Mouse (Mus musculus) spleen, adult 2 months (tissue): ENCODE data around the gene Pdia5. TPM values are rescaled to one million over a fixed set of nuclear protein-coding genes. Genes with fewer than 3 reads are reported as not detected.

Experiments used
- DNase-seq, 2 experiments: peaks; one replicate each; pipeline versions ENCODE4 v3.0.0 to v3.0.0-alpha.2; 2012 to 2021; ENCODE audit warnings: low spot score in 2 of 2, low read depth in 1 of 2
- H3K27ac ChIP-seq: fragments of 200-500 bp; 2 replicates; pipeline ENCODE4 v1.5.1; 2012; ENCODE audit warnings: low read length, inconsistent platforms; ENCODE audit not compliant: insufficient read depth
- H3K27me3 ChIP-seq: fragments of 200-500 bp; 2 replicates; pipeline ENCODE4 v1.6.1; 2012; ENCODE audit warnings: mild to moderate bottlenecking, moderate library complexity, low read length, inconsistent platforms; ENCODE audit not compliant: control insufficient read depth, insufficient read depth
- H3K36me3 ChIP-seq: fragments of 200-500 bp; 2 replicates; pipeline ENCODE4 v1.6.1; 2012; ENCODE audit warnings: mild to moderate bottlenecking, low read length, inconsistent platforms; ENCODE audit not compliant: control insufficient read depth, insufficient read depth
- H3K4me1 ChIP-seq: fragments of 200-500 bp; 2 replicates; pipeline ENCODE4 v1.6.1; 2011; ENCODE audit warnings: inconsistent platforms; ENCODE audit not compliant: control insufficient read depth, insufficient read depth, insufficient read length
- H3K4me3 ChIP-seq: fragments of 200-500 bp; 2 replicates; pipeline ENCODE4 v1.5.1; 2011; ENCODE audit warnings: mild to moderate bottlenecking, inconsistent platforms; ENCODE audit not compliant: insufficient read depth, insufficient read length; ENCODE audit errors: extremely low read depth
- CTCF ChIP-seq: fragments of 200-500 bp; IDR thresholded peaks from 2 replicates; pipeline ENCODE4 v1.5.1; 2011; ENCODE audit warnings: mild to moderate bottlenecking, inconsistent platforms; ENCODE audit not compliant: insufficient read depth, insufficient read length, insufficient replicate concordance; ENCODE audit errors: extremely low read depth
- POLR2A ChIP-seq: fragments of 200-500 bp; IDR thresholded peaks from 2 replicates; pipeline ENCODE4 v1.6.1; 2011; ENCODE audit warnings: low read depth, low read length, inconsistent platforms
- WGBS: fragments of 180-500 bp; shearing (Covaris S2); methylation state at CpG from one replicate; pipeline ENCODE4 v1.1.7; 2018; 5-methylcytosine and 5-hydroxymethylcytosine counted together
- polyA plus RNA-seq: library from polyadenylated mRNA; depleted of rRNA; stranded (reverse); fragments of >200 nt; gene quantifications from 2 replicates; pipeline ENCODE4 v1.2.3, GENCODE M21; 2012

Gene Pdia5
- polyA plus RNA-seq, 1 experiment: 5.4 TPM

- Histone ChIP-seq H3K27ac (no peak overlapping the region), H3K36me3 (no peaks in the 10 kb centered on the region), H3K4me3 (no peak overlapping the region), H3K27me3 (no peaks in the 10 kb centered on the region), H3K4me1 (no peaks in the 10 kb centered on the region)
- TF ChIP-seq POLR2A (no peak), CTCF (no peak)
- 93% methylated on average over 14 of the region's 14 CpGs for WGBS
- DNase-seq: no peak
These were observed 85.2 kb downstream of the Pdia5 start for GRCm38 (mm10) chr16:35405348-35406080.

- DNase-seq: no peak
- Histone ChIP-seq H3K4me1 (no peaks in the 10 kb centered on the region), H3K27me3 (no peaks in the 10 kb centered on the region), H3K4me3 (no peak overlapping the region), H3K27ac (no peak overlapping the region), H3K36me3 (no peaks in the 10 kb centered on the region)
- TF ChIP-seq POLR2A (no peak), CTCF (no peak)
- 81% methylated on average over 5 of the region's 5 CpGs for WGBS
These were observed 85.8 kb downstream of the Pdia5 start for GRCm38 (mm10) chr16:35404864-35405263.

GRCm38 (mm10) chr16:35403891-35404290 lies 86.8 kb downstream of the Pdia5 start:
- H3K36me3 ChIP-seq: no peaks in the 10 kb centered on the region
- WGBS: 92% methylated on average over 8 of the region's 8 CpGs
- no peak for TF ChIP-seq POLR2A
- no peak for TF ChIP-seq CTCF
- no peak overlapping the region for H3K4me3 ChIP-seq
- no peaks in the 10 kb centered on the region for H3K27me3 ChIP-seq
- DNase-seq: no peak
- no peak overlapping the region for H3K27ac ChIP-seq
- H3K4me1 ChIP-seq: no peaks in the 10 kb centered on the region

GRCm38 (mm10) chr16:35403356-35403755 lies 87.3 kb downstream of the Pdia5 start:
- Histone ChIP-seq H3K4me1 (no peaks in the 10 kb centered on the region), H3K4me3 (no peak overlapping the region), H3K36me3 (no peaks in the 10 kb centered on the region), H3K27ac (no peak overlapping the region), H3K27me3 (no peaks in the 10 kb centered on the region)
- DNase-seq: no peak
- 96% methylated on average over 9 of the region's 9 CpGs for WGBS
- TF ChIP-seq POLR2A (no peak), CTCF (no peak)

GRCm38 (mm10) chr16:35392813-35393212 lies 97.9 kb downstream of the Pdia5 start:
- no peak overlapping the region for H3K4me3 ChIP-seq
- no peaks in the 10 kb centered on the region for H3K27me3 ChIP-seq
- no peaks in the 10 kb centered on the region for H3K36me3 ChIP-seq
- no peak overlapping the region for H3K27ac ChIP-seq
- no peaks in the 10 kb centered on the region for H3K4me1 ChIP-seq
- 92% methylated on average over 8 of the region's 8 CpGs for WGBS
- TF ChIP-seq POLR2A: no peak
- no peak for TF ChIP-seq CTCF
- DNase-seq: no peak

GRCm38 (mm10) chr16:35385654-35386053 lies 105.0 kb downstream of the Pdia5 start:
- no peak for TF ChIP-seq CTCF
- 88% methylated on average over 3 of the region's 3 CpGs for WGBS
- H3K36me3 ChIP-seq: no peaks in the 10 kb centered on the region
- no peak for DNase-seq
- no peak overlapping the region for H3K27ac ChIP-seq
- H3K4me3 ChIP-seq: no peak overlapping the region
- H3K27me3 ChIP-seq: no peaks in the 10 kb centered on the region
- no peaks in the 10 kb centered on the region for H3K4me1 ChIP-seq

GRCm38 (mm10) chr16:35380048-35380447 lies 110.6 kb downstream of the Pdia5 start:
- TF ChIP-seq CTCF (no peak), POLR2A (no peak)
- H3K4me3 ChIP-seq: no peak overlapping the region
- no peaks in the 10 kb centered on the region for H3K27me3 ChIP-seq
- no peaks in the 10 kb centered on the region for H3K4me1 ChIP-seq
- no peak for DNase-seq
- no peak overlapping the region for H3K27ac ChIP-seq
- 77% methylated on average over 9 of the region's 9 CpGs for WGBS
- no peaks in the 10 kb centered on the region for H3K36me3 ChIP-seq
